Mouse (Mus musculus): Measurements from ENCODE around the gene Dyrk3. TPM values are rescaled to one million over a fixed set of nuclear protein-coding genes. Genes with fewer than 3 reads are reported as not detected.

The Dyrk3 gene
- polyA plus RNA-seq, 2 experiments = 1.7 to 2.3 TPM

GRCm38 (mm10) chr1:131110525-131111106 is 27.5 kb downstream of the Dyrk3 start:
- Histone ChIP-seq H3K27me3 (ENCODE audit: control insufficient read depth, insufficient read depth, low read length) (no peaks in the 10 kb centered on the region), H3K4me1 (ENCODE audit: control insufficient read depth, insufficient read depth, low read length) (peaks cover 10% of the 10 kb centered on the region), H3K36me3 (ENCODE audit: control insufficient read depth, insufficient read depth, low read length) (no peaks in the 10 kb centered on the region), H3K9ac (ENCODE audit: low read depth, low read length, severe bottlenecking) (no peak overlapping the region), H3K9me3 (ENCODE audit: control insufficient read depth, low read length) (no peaks in the 10 kb centered on the region), H3K4me2 (replicated peaks; ENCODE audit: low read depth, low read length, severe bottlenecking) (no peak overlapping the region), H3K4me3 (replicated peaks; ENCODE audit: low read length) (no peak overlapping the region), H3K27ac (replicated peaks; ENCODE audit: low read depth, low read length) (no peak overlapping the region)
- ATAC-seq (ENCODE audit: low FRiP score, low read depth) (no peak), DNase-seq (ENCODE audit: low spot score) (no peak)
- no peak for TF ChIP-seq POLR2A (IDR thresholded peaks at IDR 0.05; ENCODE audit: borderline replicate concordance, extremely low read depth, insufficient read depth, insufficient read length)
- WGBS = 60% methylated on average over 12 of the region's 12 CpGs

- peaks cover 9% of the 10 kb centered on the region for H3K4me1 ChIP-seq (ENCODE audit: control insufficient read depth, insufficient read depth, low read length)
- H3K36me3 ChIP-seq (ENCODE audit: control insufficient read depth, insufficient read depth, low read length) = no peaks in the 10 kb centered on the region
- no peaks in the 10 kb centered on the region for H3K9me3 ChIP-seq (ENCODE audit: control insufficient read depth, low read length)
- H3K27ac ChIP-seq (replicated peaks; ENCODE audit: low read depth, low read length) = peak overlapping the region; percentile 70
- WGBS = 40% methylated on average over 10 of the region's 10 CpGs
- DNase-seq (ENCODE audit: low spot score) (peak; percentile 64), ATAC-seq (ENCODE audit: low FRiP score, low read depth) (peak; percentile 88)
- TF ChIP-seq POLR2A (IDR thresholded peaks at IDR 0.05; ENCODE audit: borderline replicate concordance, extremely low read depth, insufficient read depth, insufficient read length) = no peak
- no peaks in the 10 kb centered on the region for H3K27me3 ChIP-seq (ENCODE audit: control insufficient read depth, insufficient read depth, low read length)
- no peak overlapping the region for H3K4me3 ChIP-seq (replicated peaks; ENCODE audit: low read length)
- no peak overlapping the region for H3K4me2 ChIP-seq (replicated peaks; ENCODE audit: low read depth, low read length, severe bottlenecking)
- no peak overlapping the region for H3K9ac ChIP-seq (ENCODE audit: low read depth, low read length, severe bottlenecking)
These were observed 30.4 kb downstream of the Dyrk3 start for GRCm38 (mm10) chr1:131107575-131108308.

GRCm38 (mm10) chr1:131103776-131104424 is 34.2 kb downstream of the Dyrk3 start:
- no peaks in the 10 kb centered on the region for H3K9me3 ChIP-seq (ENCODE audit: control insufficient read depth, low read length)
- TF ChIP-seq POLR2A (IDR thresholded peaks at IDR 0.05; ENCODE audit: borderline replicate concordance, extremely low read depth, insufficient read depth, insufficient read length) = no peak

GRCm38 (mm10) chr1:131100808-131101207 is 37.3 kb downstream of the Dyrk3 start:
- no peak overlapping the region for H3K4me2 ChIP-seq (replicated peaks; ENCODE audit: low read depth, low read length, severe bottlenecking)
- H3K36me3 ChIP-seq (ENCODE audit: control insufficient read depth, insufficient read depth, low read length) = no peaks in the 10 kb centered on the region
- no peak overlapping the region for H3K4me3 ChIP-seq (replicated peaks; ENCODE audit: low read length)
- DNase-seq (ENCODE audit: low spot score) (no peak), ATAC-seq (ENCODE audit: low FRiP score, low read depth) (no peak)
- H3K4me1 ChIP-seq (ENCODE audit: control insufficient read depth, insufficient read depth, low read length) = peaks cover 7% of the 10 kb centered on the region
- no peaks in the 10 kb centered on the region for H3K27me3 ChIP-seq (ENCODE audit: control insufficient read depth, insufficient read depth, low read length)
- no peak overlapping the region for H3K9ac ChIP-seq (ENCODE audit: low read depth, low read length, severe bottlenecking)
- no peak for TF ChIP-seq POLR2A (IDR thresholded peaks at IDR 0.05; ENCODE audit: borderline replicate concordance, extremely low read depth, insufficient read depth, insufficient read length)
- H3K9me3 ChIP-seq (ENCODE audit: control insufficient read depth, low read length) = no peaks in the 10 kb centered on the region
- no peak overlapping the region for H3K27ac ChIP-seq (replicated peaks; ENCODE audit: low read depth, low read length)
- WGBS = 59% methylated on average over 1 of the region's 1 CpGs

More at GRCm38 (mm10) chr1:131103776-131104424, 34.2 kb downstream of the Dyrk3 start:
- ATAC-seq (ENCODE audit: low FRiP score, low read depth) = no peak
- Histone ChIP-seq H3K27me3 (ENCODE audit: control insufficient read depth, insufficient read depth, low read length) (no peaks in the 10 kb centered on the region), H3K4me3 (replicated peaks; ENCODE audit: low read length) (no peak overlapping the region), H3K36me3 (ENCODE audit: control insufficient read depth, insufficient read depth, low read length) (no peaks in the 10 kb centered on the region), H3K4me2 (replicated peaks; ENCODE audit: low read depth, low read length, severe bottlenecking) (no peak overlapping the region), H3K9ac (ENCODE audit: low read depth, low read length, severe bottlenecking) (no peak overlapping the region), H3K4me1 (ENCODE audit: control insufficient read depth, insufficient read depth, low read length) (peaks cover 5% of the 10 kb centered on the region; the same call in 1 of the 2 replicates), H3K27ac (replicated peaks; ENCODE audit: low read depth, low read length) (no peak overlapping the region)
- 85% methylated on average over 10 of the region's 10 CpGs for WGBS
- DNase-seq (ENCODE audit: low spot score) = no peak

GRCm38 (mm10) chr1:131097700-131098094 is 40.4 kb downstream of the Dyrk3 start, which contains the start of gene Mapkapk2:
Gene Mapkapk2 (minus strand): TSS chr1:131097826.
- H3K9me3 ChIP-seq (ENCODE audit: control insufficient read depth, low read length) = no peaks in the 10 kb centered on the region
- H3K4me2 ChIP-seq (replicated peaks; ENCODE audit: low read depth, low read length, severe bottlenecking) = peak within 1 kb of the TSS; percentile 79
- peak within 1 kb of the TSS; percentile 93 for H3K4me3 ChIP-seq (replicated peaks; ENCODE audit: low read length)
- peaks cover 15% of the 10 kb centered on the region for H3K4me1 ChIP-seq (ENCODE audit: control insufficient read depth, insufficient read depth, low read length)
- no peaks in the 10 kb centered on the region for H3K36me3 ChIP-seq (ENCODE audit: control insufficient read depth, insufficient read depth, low read length)
- DNase-seq (ENCODE audit: low spot score) (peak; percentile 90), ATAC-seq (ENCODE audit: low FRiP score, low read depth) (peak; percentile 96)
- no peaks in the 10 kb centered on the region for H3K27me3 ChIP-seq (ENCODE audit: control insufficient read depth, insufficient read depth, low read length)
- H3K9ac ChIP-seq (ENCODE audit: low read depth, low read length, severe bottlenecking) = peak within 1 kb of the TSS; percentile 90
- peak within 1 kb of the TSS; percentile 90 for H3K27ac ChIP-seq (replicated peaks; ENCODE audit: low read depth, low read length)
- TF ChIP-seq POLR2A (IDR thresholded peaks at IDR 0.05; ENCODE audit: borderline replicate concordance, extremely low read depth, insufficient read depth, insufficient read length) = peak; percentile 88; the same call in 1 of the 2 replicates
- 1% methylated on average over 19 of the region's 32 CpGs for WGBS

Measured in limb, embryonic 14.5 days (tissue).